Mouse (Mus musculus): ENCODE results near the gene H60b. TPM values are rescaled to one million over a fixed set of nuclear protein-coding genes. Genes with fewer than 3 reads are reported as not detected.
A peak's percentile ranks its signal among the peaks of the same experiment; 100 is the strongest.
"Not testable (repeated sequence)": the region's sequence is repeated elsewhere in the genome, so short reads cannot be mapped to it uniquely, and the experiment has no call there.

Gene H60b
- total RNA-seq (2012; rRNA removed) = 1.3 and 4.4 TPM in 2 replicates

GRCm38 (mm10) chr10:22158310-22158999 lies at the start of gene H60b, which contains the start of gene Raet1e:
TSS of gene H60b (plus strand) at chr10:22158586.
TSS of gene Raet1e (plus strand) at chr10:22158569.
- H3K27ac ChIP-seq (ENCODE audit: insufficient read depth, low read depth, low read length, poor library complexity, severe bottlenecking); H3K9ac ChIP-seq (ENCODE audit: insufficient read depth, low read depth, low read length, poor library complexity, severe bottlenecking): not testable (repeated sequence)

GRCm38 (mm10) chr10:22140665-22141280 lies 17.6 kb upstream of the H60b start:
- Histone ChIP-seq H3K27ac (ENCODE audit: insufficient read depth, low read depth, low read length, poor library complexity, severe bottlenecking) (no peak overlapping the region), H3K9me3 (ENCODE audit: control insufficient read depth, insufficient read depth, low read depth, low read length) (no peaks in the 10 kb centered on the region), H3K36me3 (ENCODE audit: control insufficient read depth, insufficient read depth, low read length, poor library complexity, severe bottlenecking) (no peaks in the 10 kb centered on the region), H3K4me3 (ENCODE audit: insufficient read depth in 1 of 2, low read depth in 1 of 2, low read length in 2 of 2, poor library complexity in 1 of 2, severe bottlenecking in 1 of 2) (peak overlapping the region; percentile 27 to 30; a peak in 1 of 4 replicates), H3K4me1 (ENCODE audit: control insufficient read depth in 2 of 2, insufficient read depth in 2 of 2, low read length in 2 of 2, poor library complexity in 1 of 2) (no peaks in the 10 kb centered on the region), H3K9ac (ENCODE audit: insufficient read depth, low read depth, low read length, poor library complexity, severe bottlenecking) (no peak overlapping the region)
- no peak for DNase-seq (ENCODE audit: low read depth, low spot score)
- in situ Hi-C loops (cut with MboI; ENCODE audit: low sequenced_read_pairs in 2 of 2, unreplicated experiment in 2 of 2) = no loop called here
- no peak for TF ChIP-seq ZC3H11A (IDR thresholded peaks at IDR 0.05; ENCODE audit: borderline replicate concordance, low read depth, low read length)
- TF ChIP-seq ZNF384 (IDR thresholded peaks at IDR 0.05; ENCODE audit: low read depth, low read length) = no peak
- TF ChIP-seq HCFC1 (IDR thresholded peaks at IDR 0.05; ENCODE audit: borderline replicate concordance, insufficient read depth, low read length) = no peak
- no peak for TF ChIP-seq CHD2 (IDR thresholded peaks at IDR 0.05; ENCODE audit: low read depth, low read length)
- no peak for TF ChIP-seq MAFK (IDR thresholded peaks at IDR 0.05; ENCODE audit: insufficient read depth, low read depth, low read length)

More at GRCm38 (mm10) chr10:22158310-22158999, at the start of gene H60b, which contains the start of gene Raet1e:
- H3K4me1 ChIP-seq (ENCODE audit: control insufficient read depth in 2 of 2, insufficient read depth in 2 of 2, low read length in 2 of 2, poor library complexity in 1 of 2); H3K36me3 ChIP-seq (ENCODE audit: control insufficient read depth, insufficient read depth, low read length, poor library complexity, severe bottlenecking); H3K9me3 ChIP-seq (ENCODE audit: control insufficient read depth, insufficient read depth, low read depth, low read length); DNase-seq (ENCODE audit: low read depth, low spot score); in situ Hi-C loops (cut with MboI; ENCODE audit: low sequenced_read_pairs in 2 of 2, unreplicated experiment in 2 of 2): not testable (repeated sequence)
- peak within 1 kb of the TSS; percentile 56 to 66 for H3K4me3 ChIP-seq (ENCODE audit: insufficient read depth in 1 of 2, low read depth in 1 of 2, low read length in 2 of 2, poor library complexity in 1 of 2, severe bottlenecking in 1 of 2)

- H3K36me3 ChIP-seq (ENCODE audit: control insufficient read depth, insufficient read depth, low read length, poor library complexity, severe bottlenecking); H3K27ac ChIP-seq (ENCODE audit: insufficient read depth, low read depth, low read length, poor library complexity, severe bottlenecking); H3K9ac ChIP-seq (ENCODE audit: insufficient read depth, low read depth, low read length, poor library complexity, severe bottlenecking); in situ Hi-C loops (cut with MboI; ENCODE audit: low sequenced_read_pairs in 2 of 2, unreplicated experiment in 2 of 2); H3K4me3 ChIP-seq (ENCODE audit: insufficient read depth in 1 of 2, low read depth in 1 of 2, low read length in 2 of 2, poor library complexity in 1 of 2, severe bottlenecking in 1 of 2); H3K9me3 ChIP-seq (ENCODE audit: control insufficient read depth, insufficient read depth, low read depth, low read length); H3K4me1 ChIP-seq (ENCODE audit: control insufficient read depth in 2 of 2, insufficient read depth in 2 of 2, low read length in 2 of 2, poor library complexity in 1 of 2): not testable (repeated sequence)
- peak; percentile 98 for DNase-seq (ENCODE audit: low read depth, low spot score)
These were observed 16.2 kb upstream of the H60b start for GRCm38 (mm10) chr10:22142194-22142593.

GRCm38 (mm10) chr10:22142926-22143325 lies 15.5 kb upstream of the H60b start:
- Histone ChIP-seq H3K27ac (ENCODE audit: insufficient read depth, low read depth, low read length, poor library complexity, severe bottlenecking) (no peak overlapping the region), H3K36me3 (ENCODE audit: control insufficient read depth, insufficient read depth, low read length, poor library complexity, severe bottlenecking) (no peaks in the 10 kb centered on the region), H3K4me1 (ENCODE audit: control insufficient read depth in 2 of 2, insufficient read depth in 2 of 2, low read length in 2 of 2, poor library complexity in 1 of 2) (no peaks in the 10 kb centered on the region), H3K9ac (ENCODE audit: insufficient read depth, low read depth, low read length, poor library complexity, severe bottlenecking) (no peak overlapping the region), H3K4me3 (ENCODE audit: insufficient read depth in 1 of 2, low read depth in 1 of 2, low read length in 2 of 2, poor library complexity in 1 of 2, severe bottlenecking in 1 of 2) (no peak overlapping the region), H3K9me3 (ENCODE audit: control insufficient read depth, insufficient read depth, low read depth, low read length) (no peaks in the 10 kb centered on the region)
- in situ Hi-C loops (cut with MboI; ENCODE audit: low sequenced_read_pairs in 2 of 2, unreplicated experiment in 2 of 2) = no loop called here
- no peak for TF ChIP-seq ZC3H11A (IDR thresholded peaks at IDR 0.05; ENCODE audit: borderline replicate concordance, low read depth, low read length)
- TF ChIP-seq MAFK (IDR thresholded peaks at IDR 0.05; ENCODE audit: insufficient read depth, low read depth, low read length) = no peak
- no peak for TF ChIP-seq ZNF384 (IDR thresholded peaks at IDR 0.05; ENCODE audit: low read depth, low read length)
- DNase-seq (ENCODE audit: low read depth, low spot score) = no peak

GRCm38 (mm10) chr10:22148441-22149072 lies 9.8 kb upstream of the H60b start:
- in situ Hi-C loops (cut with MboI; ENCODE audit: low sequenced_read_pairs in 2 of 2, unreplicated experiment in 2 of 2) = no loop called here
- Histone ChIP-seq H3K9me3 (ENCODE audit: control insufficient read depth, insufficient read depth, low read depth, low read length) (no peaks in the 10 kb centered on the region), H3K4me3 (ENCODE audit: insufficient read depth in 1 of 2, low read depth in 1 of 2, low read length in 2 of 2, poor library complexity in 1 of 2, severe bottlenecking in 1 of 2) (peak overlapping the region; percentile 70 to 80), H3K9ac (ENCODE audit: insufficient read depth, low read depth, low read length, poor library complexity, severe bottlenecking) (peak overlapping the region; percentile 61), H3K27ac (ENCODE audit: insufficient read depth, low read depth, low read length, poor library complexity, severe bottlenecking) (no peak overlapping the region), H3K36me3 (ENCODE audit: control insufficient read depth, insufficient read depth, low read length, poor library complexity, severe bottlenecking) (no peaks in the 10 kb centered on the region), H3K4me1 (ENCODE audit: control insufficient read depth in 2 of 2, insufficient read depth in 2 of 2, low read length in 2 of 2, poor library complexity in 1 of 2) (no peaks in the 10 kb centered on the region)
- no peak for DNase-seq (ENCODE audit: low read depth, low spot score)
- TF ChIP-seq ZNF384 (IDR thresholded peaks at IDR 0.05; ENCODE audit: low read depth, low read length) (no peak), ZC3H11A (IDR thresholded peaks at IDR 0.05; ENCODE audit: borderline replicate concordance, low read depth, low read length) (no peak), CHD2 (IDR thresholded peaks at IDR 0.05; ENCODE audit: low read depth, low read length) (no peak)
